Mouse (Mus musculus) liver, adult 2 months (tissue): ENCODE results near the gene Pip5k1b. TPM values are rescaled to one million over a fixed set of nuclear protein-coding genes. Genes with fewer than 3 reads are reported as not detected.
A peak's percentile ranks its signal among the peaks of the same experiment; 100 is the strongest.

Source experiments
- DNase-seq: peaks from one replicate; pipeline ENCODE4 v3.0.0-alpha.2; 2011; ENCODE audit warnings: low read depth, low spot score; ENCODE audit errors: extremely low read depth
- H3K27ac ChIP-seq: fragments of 200-500 bp; replicated peaks from 2 replicates; pipeline ENCODE4 v1.5.1; 2012; ENCODE audit warnings: low read depth, mild to moderate bottlenecking, control low read depth, inconsistent platforms, low read length; ENCODE audit not compliant: insufficient read depth
- H3K27me3 ChIP-seq: fragments of 200-500 bp; 2 replicates; pipeline ENCODE4 v1.6.1; 2012; ENCODE audit warnings: mild to moderate bottlenecking, moderate library complexity, low read length, inconsistent platforms; ENCODE audit not compliant: control insufficient read depth, insufficient read depth
- H3K36me3 ChIP-seq: fragments of 200-500 bp; 2 replicates; pipeline ENCODE4 v1.6.1; 2012; ENCODE audit warnings: low read length, inconsistent platforms; ENCODE audit not compliant: control insufficient read depth, insufficient read depth
- H3K4me1 ChIP-seq: fragments of 200-500 bp; 2 replicates; pipeline ENCODE4 v1.6.1; 2011; ENCODE audit warnings: low read length; ENCODE audit not compliant: control insufficient read depth, insufficient read depth
- H3K4me3 ChIP-seq: fragments of 200-500 bp; 2 replicates; pipeline ENCODE4 v1.5.1; 2011; ENCODE audit warnings: low read depth, mild to moderate bottlenecking, control low read depth, low read length, moderate library complexity; ENCODE audit not compliant: insufficient read depth
- H3K79me2 ChIP-seq: fragments of 200-500 bp; 2 replicates; pipeline ENCODE4 v1.6.1; 2012; ENCODE audit warnings: inconsistent platforms, mild to moderate bottlenecking, low read length, moderate library complexity; ENCODE audit not compliant: control insufficient read depth, insufficient read depth
- H3K9ac ChIP-seq: fragments of 200-500 bp; 2 replicates; pipeline ENCODE4 v1.6.1; 2012; ENCODE audit warnings: low read depth, mild to moderate bottlenecking, control low read depth, inconsistent platforms, low read length
- CTCF ChIP-seq: fragments of 200-500 bp; IDR thresholded peaks from 2 replicates; pipeline ENCODE4 v1.5.1; 2011; ENCODE audit warnings: low read depth, low read length, control low read depth
- POLR2A ChIP-seq: fragments of 200-500 bp; IDR thresholded peaks from 2 replicates; pipeline ENCODE4 v1.6.1; 2011; ENCODE audit warnings: low read length, control low read depth; ENCODE audit not compliant: insufficient read depth; ENCODE audit errors: extremely low read depth
- WGBS: fragments of 180-500 bp; shearing (Covaris S2); methylation state at CpG from one replicate; pipeline ENCODE4 v1.1.7; 2018; 5-methylcytosine and 5-hydroxymethylcytosine counted together
- polyA plus RNA-seq: library from polyadenylated mRNA; depleted of rRNA; stranded (reverse); fragments of >200 nt; gene quantifications from 2 replicates; pipeline ENCODE4 v1.2.3, GENCODE M21; 2012
- total RNA-seq: library from RNA; depleted of rRNA; stranded (reverse); fragments of >200 nt; gene quantifications from 2 replicates; pipeline ENCODE4 v1.2.3, GENCODE M21; 2014

Gene Pip5k1b
- total and polyA plus RNA-seq, 2 experiments, result under 0.01 TPM; not detected in 1

DNA sequence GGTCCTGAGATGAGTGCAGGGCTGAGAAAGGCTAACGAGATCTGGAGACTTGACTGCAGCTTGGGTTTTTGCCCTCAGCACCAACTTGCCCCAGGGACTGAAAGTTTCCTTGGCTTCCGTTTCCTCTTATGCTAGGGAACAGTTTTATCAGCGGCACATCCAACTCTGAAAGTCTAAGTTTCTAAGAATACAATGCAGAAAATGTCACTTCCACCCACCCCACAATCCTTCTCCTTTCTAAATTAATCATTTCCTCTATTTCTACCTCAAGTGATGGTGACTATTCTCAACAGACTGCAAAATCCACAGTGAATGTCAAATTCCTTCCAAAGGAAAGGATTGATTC lies 138.0 kb downstream of the Pip5k1b start:
- H3K27me3 ChIP-seq, result no peaks in the 10 kb centered on the region
- no peaks in the 10 kb centered on the region for H3K79me2 ChIP-seq
- no peak overlapping the region for H3K27ac ChIP-seq
- no peak overlapping the region for H3K4me3 ChIP-seq
- no peaks in the 10 kb centered on the region for H3K36me3 ChIP-seq
- DNase-seq, result peak; percentile 13
- WGBS, result 73% methylated on average over 3 of the region's 3 CpGs
- H3K9ac ChIP-seq, result no peak overlapping the region
- H3K4me1 ChIP-seq, result no peaks in the 10 kb centered on the region
- TF ChIP-seq POLR2A (no peak), CTCF (no peak)

DNA sequence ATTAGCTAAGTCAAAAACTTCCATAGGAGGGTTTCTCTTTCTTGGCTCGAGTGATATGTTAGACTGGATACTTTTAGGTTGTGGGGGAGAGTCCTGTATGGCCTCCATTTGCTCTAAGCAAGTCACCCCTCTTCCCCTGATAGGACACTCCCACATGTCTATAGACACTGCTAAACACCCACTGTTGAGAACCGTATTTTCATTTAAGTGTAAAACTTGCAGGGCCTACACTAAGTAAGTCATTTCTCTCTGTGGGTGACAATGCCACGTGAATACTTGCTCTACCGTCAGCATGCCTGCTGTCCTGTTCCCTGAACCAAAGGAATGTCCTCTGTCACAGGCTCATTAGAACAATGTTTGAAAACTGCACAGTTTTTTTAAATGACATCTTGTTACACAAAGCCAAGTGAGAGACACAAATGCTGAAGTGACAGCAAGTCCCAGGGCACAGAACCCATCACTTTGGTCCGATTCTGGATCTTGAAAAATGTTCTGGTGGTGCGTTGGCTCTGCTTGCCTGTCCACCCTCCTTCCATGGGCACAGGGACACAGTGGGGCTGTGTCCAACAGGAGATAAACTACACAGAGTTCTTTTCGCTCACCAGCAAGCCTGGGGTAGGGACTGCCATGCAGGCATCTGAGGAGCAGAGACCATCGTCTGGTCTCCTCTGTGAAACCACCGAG lies 138.6 kb downstream of the Pip5k1b start:
- no peak for DNase-seq
- Histone ChIP-seq H3K79me2 (no peaks in the 10 kb centered on the region), H3K4me3 (no peak overlapping the region), H3K27ac (no peak overlapping the region), H3K4me1 (no peaks in the 10 kb centered on the region), H3K27me3 (no peaks in the 10 kb centered on the region), H3K36me3 (no peaks in the 10 kb centered on the region), H3K9ac (no peak overlapping the region)
- 86% methylated on average over 9 of the region's 9 CpGs for WGBS
- TF ChIP-seq POLR2A, result no peak
- no peak for TF ChIP-seq CTCF

DNA sequence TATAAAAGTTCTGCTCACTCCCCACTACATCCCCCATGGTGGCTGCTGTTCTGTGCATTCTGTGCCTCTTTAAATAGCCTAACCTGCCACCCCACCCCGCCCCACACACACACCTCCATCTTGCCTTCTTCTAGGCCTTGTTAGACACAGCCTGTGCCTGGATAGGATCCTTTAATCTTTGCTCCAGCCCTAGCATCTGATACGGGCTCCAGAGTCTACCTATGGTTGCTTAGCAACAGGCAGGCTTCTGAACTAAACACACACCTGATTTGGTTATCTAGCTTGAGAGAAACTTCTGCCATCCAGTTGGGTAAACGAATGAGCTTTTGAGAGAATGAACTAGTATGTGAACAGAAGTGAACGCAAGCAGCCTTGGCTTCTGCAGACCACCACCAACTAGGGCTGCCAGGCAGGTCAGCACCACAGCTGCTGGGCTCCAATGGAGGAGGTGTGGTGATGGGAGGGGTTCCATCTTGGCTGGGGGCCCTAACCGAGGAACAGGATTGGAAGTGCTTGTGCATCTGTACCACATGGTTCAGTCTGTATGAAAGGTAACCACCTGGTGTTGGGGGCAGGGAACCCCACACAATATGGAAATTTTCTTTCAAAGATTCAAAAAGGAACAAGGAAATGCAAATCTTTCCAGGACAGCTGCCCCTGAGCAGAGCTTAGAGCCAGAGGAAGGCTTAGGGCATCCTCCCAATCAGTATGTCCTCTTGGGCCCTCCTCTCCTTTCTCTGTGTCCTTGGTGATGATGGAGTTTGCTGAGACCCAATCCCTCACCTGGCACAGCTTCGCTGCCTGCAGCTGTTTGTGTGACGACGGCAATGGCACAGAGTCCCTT lies 139.7 kb downstream of the Pip5k1b start:
- Histone ChIP-seq H3K79me2 (no peaks in the 10 kb centered on the region), H3K27ac (no peak overlapping the region), H3K4me1 (no peaks in the 10 kb centered on the region), H3K27me3 (no peaks in the 10 kb centered on the region), H3K9ac (no peak overlapping the region), H3K36me3 (no peaks in the 10 kb centered on the region), H3K4me3 (no peak overlapping the region)
- 56% methylated on average over 8 of the region's 8 CpGs for WGBS
- TF ChIP-seq POLR2A (no peak), CTCF (no peak)
- no peak for DNase-seq

GRCm38 (mm10) chr19:24408863-24409564 lies 146.7 kb downstream of the Pip5k1b start:
- H3K79me2 ChIP-seq, result no peaks in the 10 kb centered on the region
- no peak overlapping the region for H3K9ac ChIP-seq
- no peak overlapping the region for H3K4me3 ChIP-seq
- TF ChIP-seq CTCF (no peak), POLR2A (no peak)
- H3K27ac ChIP-seq, result no peak overlapping the region
- DNase-seq, result no peak
- H3K4me1 ChIP-seq, result no peaks in the 10 kb centered on the region
- 83% methylated on average over 11 of the region's 11 CpGs for WGBS
- no peaks in the 10 kb centered on the region for H3K27me3 ChIP-seq
- H3K36me3 ChIP-seq, result no peaks in the 10 kb centered on the region

DNA sequence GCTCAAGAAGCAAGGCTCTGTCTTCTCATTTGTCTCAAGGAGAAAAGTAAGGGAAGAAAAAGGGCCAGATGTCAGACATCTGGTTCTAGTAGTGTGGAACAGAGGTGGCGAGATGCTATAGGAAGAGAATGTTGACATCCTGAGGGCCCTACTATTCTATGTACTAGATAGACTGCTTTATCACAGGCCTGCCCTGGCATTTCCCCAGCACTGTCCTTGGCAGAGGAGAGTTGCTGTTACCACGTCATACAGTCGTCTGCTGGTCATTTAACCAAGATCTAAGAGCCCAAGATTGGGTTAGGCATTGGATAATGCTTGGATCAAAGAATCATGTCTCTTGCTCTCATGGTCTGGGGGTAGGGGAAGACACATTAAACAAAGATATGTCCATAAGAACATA lies 151.0 kb downstream of the Pip5k1b start:
- no peak overlapping the region for H3K4me3 ChIP-seq
- TF ChIP-seq CTCF, result no peak
- no peak for TF ChIP-seq POLR2A
- H3K9ac ChIP-seq, result no peak overlapping the region
- H3K4me1 ChIP-seq, result no peaks in the 10 kb centered on the region
- H3K27ac ChIP-seq, result no peak overlapping the region
- H3K36me3 ChIP-seq, result no peaks in the 10 kb centered on the region
- no peaks in the 10 kb centered on the region for H3K79me2 ChIP-seq
- 83% methylated on average over 3 of the region's 3 CpGs for WGBS
- no peak for DNase-seq
- no peaks in the 10 kb centered on the region for H3K27me3 ChIP-seq

DNA sequence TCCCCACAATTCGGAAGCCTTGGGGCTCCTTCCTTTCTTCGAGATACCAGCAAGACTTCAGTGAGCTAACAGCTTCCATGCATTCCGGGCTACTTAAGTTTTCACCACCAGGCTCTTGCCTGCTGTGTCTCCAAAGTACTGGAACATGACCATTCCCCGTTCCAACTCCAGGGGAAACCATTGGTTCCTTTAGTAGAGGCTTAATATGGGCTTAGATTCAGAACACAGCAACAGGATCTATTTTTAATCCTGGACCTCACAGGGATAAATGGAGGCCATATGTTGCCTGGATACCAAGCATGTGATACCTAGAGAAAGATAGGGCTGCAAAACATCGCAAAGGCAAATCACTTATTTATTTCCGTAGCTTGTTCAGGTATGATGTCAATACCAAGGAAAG lies 152.4 kb downstream of the Pip5k1b start:
- no peak overlapping the region for H3K4me3 ChIP-seq
- no peak overlapping the region for H3K9ac ChIP-seq
- H3K79me2 ChIP-seq, result no peaks in the 10 kb centered on the region
- no peak for TF ChIP-seq POLR2A
- TF ChIP-seq CTCF, result no peak
- H3K27ac ChIP-seq, result no peak overlapping the region
- no peak for DNase-seq
- no peaks in the 10 kb centered on the region for H3K36me3 ChIP-seq
- no peaks in the 10 kb centered on the region for H3K27me3 ChIP-seq
- no peaks in the 10 kb centered on the region for H3K4me1 ChIP-seq
- WGBS, result 84% methylated on average over 6 of the region's 6 CpGs
